Mouse (Mus musculus) 416B (cell line): Measurements from ENCODE around the gene Ncan.

Experiments
- DNase-seq: peaks from one replicate; pipeline ENCODE4 v3.0.0; 2011; ENCODE audit warnings: low read depth

Ncan gene

DNA sequence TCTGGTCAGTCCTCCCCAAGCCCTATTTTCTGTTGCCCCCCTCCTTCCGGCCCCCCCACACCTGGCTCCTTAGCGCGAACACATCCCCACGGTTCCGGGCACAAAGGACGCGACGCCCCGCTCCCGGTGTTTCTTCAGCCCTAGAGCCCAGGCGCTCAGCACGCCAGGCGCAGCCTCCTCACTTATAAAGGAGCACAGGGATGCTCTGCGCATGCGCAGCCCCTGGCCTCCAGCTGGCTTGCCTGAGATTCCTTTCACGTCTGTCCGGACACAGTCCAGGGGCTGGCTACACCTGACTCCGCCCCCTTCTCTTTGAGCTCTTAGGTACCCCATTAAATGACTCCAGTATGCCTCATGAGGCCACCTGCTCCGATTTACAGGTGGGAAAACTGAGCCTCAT, at the start of gene Ncan:
Ncan (minus strand) TSS at position 207 of the 400 bp plus-strand sequence.
- no peak for DNase-seq

DNA sequence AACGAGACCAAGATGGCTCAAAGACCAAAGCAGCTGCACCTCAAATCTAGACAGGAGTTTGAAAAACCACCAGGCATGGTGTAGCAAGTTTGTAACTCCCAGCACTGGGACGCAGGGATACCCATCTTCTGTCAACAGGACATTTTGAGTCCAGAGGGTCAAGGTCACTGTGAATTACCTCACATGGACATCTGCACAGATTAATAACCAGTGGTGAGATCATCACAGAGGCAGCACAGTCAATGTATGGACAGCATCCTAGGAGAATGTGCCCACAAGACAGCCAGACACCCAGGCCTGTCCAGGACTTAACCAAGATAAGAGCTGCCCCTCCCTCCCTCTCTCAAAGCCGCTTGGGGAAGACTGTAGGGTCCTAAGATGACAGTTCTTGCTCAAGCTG, 49.4 kb upstream of the Ncan start:
- DNase-seq, result no peak

DNA sequence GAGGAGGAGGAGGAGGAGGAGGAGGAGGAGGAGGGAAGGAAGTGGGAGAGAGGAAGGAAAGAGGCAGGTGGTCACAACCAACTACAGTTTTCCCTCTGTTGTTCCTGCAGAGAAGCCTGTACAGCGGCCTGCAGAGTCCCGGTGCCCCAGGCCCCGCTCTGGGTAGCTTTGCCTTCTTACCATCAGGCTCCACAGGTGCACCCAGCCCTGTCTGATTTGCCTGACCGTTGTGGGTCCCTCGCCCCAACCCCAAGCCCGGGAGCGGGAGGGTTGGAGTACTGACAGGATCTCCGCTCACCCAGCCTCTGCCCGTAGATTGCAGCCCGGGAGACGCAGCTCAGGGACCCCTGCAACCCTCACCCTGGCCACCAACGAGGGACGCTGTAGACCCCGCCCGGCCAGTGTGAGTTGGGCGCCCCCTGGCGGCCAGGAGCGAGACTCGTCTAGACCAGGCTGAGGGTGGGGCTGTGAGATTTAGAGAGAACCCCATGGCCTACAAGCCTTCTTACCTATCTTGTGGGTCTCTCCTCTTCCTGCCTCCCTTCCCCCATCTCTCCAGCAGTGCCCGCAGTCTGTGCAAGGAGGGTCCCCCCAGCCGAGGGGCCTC, 45.9 kb upstream of the Ncan start:
- DNase-seq, result peak; percentile 57

DNA sequence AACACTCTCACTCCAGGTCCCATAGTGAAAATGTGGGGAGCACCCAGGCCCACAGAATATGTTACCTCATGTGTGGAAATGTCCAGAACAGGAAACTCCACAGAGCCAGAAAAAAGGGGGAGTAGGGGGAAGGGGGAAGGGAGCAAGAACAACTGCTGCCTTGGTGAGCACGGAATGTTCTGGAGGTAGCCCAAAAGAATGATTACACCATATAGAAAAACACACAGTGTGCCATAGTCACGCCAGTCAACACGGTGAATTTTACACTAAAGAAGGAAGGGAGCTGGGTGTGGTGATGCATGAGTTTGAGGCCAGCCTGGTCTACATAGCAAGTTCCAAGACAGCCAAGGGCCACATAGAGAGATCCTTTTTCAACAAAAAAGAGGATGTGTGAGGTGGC, 42.6 kb upstream of the Ncan start:
- DNase-seq, result no peak

DNA sequence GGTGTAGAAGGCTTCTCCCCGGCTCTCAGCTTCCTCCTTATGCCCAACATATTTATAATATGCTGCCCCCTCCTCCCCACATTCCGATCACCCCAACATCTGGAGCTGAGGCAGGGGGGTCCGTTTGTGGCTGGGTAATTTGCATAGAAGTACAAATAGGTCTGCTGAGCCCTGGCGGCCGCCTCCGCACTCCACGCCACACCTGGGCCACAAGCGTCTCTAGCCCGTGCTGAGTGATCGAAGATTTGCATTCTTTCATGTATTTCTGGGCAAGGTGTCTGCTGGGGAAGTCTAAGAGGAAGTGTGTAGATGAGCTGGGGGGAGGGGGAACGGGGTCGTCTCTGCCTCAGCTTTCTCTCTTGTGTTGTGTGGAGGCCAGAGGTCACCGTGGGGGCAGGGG, 39.3 kb upstream of the Ncan start:
- no peak for DNase-seq

DNA sequence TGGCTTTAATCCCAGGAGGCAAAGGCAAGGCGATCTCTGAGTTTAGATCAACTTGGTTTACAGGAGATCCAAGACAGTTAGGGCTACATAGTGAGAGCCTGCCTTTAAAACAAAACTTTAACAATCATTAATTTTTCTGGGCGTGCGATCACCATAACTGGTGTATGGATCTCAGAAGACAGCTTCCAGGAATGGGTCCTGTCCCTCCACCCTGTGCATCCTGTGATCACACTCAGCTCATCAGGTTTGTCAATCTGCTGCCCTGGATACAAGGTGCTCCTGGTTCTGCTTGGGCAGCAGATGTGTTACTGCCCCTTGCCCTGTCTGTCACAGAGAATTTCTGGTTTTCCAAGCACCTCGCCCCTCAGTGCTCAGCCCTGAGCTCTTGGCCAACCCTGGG, 38.5 kb upstream of the Ncan start:
- DNase-seq, result no peak

DNA sequence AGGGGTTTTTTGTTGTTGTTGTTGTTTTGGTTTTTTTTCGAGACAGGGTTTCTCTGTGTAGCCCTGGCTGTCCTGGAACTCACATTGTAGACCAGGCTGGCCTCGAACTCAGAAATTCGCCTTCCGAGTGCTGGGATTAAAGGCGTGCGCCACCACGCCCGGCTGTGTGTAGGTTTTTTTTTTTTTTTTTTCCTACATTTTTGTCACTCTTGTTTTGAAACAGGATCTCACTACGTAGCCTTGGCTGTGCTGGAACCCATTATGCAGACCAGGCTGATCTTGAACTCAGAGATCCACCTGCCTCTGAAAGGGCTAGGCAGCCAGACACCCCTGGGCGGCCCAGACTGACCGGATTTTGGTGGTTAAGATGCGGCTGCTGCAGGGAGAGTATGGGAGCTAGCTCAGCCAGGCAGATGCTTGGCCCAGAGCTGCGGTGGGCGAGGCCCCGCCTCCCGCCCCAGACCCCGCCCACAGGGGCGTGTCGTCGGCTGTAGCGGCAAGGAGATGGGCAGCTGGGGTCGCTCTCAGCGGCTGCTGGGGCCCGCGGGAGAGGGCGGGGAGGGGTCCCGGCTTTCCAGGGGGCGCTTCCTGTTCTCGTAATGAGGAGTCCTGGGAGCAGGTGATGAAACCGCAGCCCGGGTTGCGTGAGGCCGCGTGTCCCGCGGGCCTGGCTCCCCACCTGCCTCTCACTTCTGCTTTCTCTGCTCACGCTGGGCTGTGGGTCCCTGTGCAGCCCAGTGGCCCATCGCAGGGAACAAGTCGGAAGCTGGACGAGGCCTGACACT, 37.6 kb upstream of the Ncan start:
- peak; percentile 76 for DNase-seq

DNA sequence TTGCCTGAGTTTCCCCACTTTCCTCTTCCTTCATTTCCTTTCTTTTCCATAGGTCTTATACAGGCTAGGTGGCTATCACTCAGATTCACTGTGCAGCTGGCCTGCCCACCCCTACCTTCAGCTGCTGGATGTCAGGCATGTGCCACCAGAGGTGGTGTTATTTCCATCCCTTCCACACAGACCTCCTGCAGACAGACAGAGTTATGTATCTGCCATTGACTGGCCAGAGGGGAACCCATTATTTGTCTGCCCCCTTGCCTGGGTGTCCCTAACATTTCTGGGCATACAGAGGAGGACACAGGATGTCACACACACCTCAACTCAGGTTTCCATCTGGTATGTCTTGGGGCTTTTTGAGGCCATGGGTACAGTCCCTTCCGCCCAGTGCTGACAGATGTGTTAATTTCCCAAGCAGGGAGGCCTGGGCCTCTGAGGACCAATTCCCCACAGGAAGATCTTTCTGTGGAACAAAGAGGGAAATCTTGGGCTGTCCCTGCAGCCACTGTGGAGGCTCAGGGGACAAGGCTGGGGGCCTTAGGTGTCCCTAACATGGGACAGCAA, 36.6 kb upstream of the Ncan start:
- no peak for DNase-seq

DNA sequence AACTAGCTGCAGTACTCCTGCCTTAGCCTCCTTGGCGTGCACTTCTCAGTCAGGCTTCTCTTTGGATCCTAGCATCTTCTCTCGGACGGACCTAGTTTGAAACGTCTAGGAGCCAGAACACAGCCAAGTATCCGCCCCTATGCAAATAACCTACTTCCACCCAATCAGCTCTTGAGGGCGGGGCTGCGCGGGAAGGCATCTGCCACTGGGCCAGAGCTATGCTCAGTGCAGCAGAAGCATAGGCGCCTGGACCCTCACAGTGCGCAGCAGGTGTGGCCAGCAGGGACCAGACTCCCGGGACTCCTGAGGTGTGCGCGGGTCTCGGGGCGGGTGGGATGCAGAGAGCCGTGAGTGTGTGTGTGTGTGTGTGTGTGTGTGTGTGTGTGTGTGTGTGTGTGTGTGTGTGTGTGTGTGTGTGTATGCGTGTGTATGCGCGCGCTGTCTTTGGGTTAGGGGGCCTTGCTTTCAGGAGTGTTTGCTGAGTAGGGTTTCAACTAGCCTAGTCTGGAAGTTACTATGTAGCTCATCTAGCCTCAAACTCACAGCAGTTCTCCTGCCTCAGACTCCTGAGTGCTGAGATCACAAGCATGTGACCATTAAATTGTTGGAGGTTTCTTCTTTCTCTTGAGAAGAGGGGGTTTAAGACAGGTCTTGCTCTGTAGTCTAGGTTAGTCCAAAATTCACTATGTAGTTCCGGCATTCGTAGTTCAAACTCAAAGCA, 32.0 kb upstream of the Ncan start:
- no peak for DNase-seq

DNA sequence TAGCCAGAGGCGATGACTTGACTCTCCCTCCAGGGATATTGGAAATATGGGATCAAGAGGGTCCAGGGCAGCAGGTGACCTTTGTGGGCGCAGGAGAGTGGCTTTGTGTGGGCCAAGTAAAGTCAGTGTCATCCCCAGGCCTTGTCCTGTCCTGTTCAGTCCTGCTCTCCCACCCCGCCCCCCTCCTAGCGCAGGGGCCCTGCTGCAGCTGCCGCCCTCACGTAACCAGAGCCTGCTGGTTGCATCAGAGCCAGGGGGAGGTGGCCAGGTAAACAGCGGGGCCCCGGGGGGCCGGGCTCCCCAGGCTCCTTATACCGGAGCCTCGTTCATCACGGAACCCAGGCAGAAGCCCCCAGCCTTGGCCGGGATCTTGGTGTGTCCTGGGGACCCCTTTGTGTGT, 29.5 kb upstream of the Ncan start:
- no peak for DNase-seq

DNA sequence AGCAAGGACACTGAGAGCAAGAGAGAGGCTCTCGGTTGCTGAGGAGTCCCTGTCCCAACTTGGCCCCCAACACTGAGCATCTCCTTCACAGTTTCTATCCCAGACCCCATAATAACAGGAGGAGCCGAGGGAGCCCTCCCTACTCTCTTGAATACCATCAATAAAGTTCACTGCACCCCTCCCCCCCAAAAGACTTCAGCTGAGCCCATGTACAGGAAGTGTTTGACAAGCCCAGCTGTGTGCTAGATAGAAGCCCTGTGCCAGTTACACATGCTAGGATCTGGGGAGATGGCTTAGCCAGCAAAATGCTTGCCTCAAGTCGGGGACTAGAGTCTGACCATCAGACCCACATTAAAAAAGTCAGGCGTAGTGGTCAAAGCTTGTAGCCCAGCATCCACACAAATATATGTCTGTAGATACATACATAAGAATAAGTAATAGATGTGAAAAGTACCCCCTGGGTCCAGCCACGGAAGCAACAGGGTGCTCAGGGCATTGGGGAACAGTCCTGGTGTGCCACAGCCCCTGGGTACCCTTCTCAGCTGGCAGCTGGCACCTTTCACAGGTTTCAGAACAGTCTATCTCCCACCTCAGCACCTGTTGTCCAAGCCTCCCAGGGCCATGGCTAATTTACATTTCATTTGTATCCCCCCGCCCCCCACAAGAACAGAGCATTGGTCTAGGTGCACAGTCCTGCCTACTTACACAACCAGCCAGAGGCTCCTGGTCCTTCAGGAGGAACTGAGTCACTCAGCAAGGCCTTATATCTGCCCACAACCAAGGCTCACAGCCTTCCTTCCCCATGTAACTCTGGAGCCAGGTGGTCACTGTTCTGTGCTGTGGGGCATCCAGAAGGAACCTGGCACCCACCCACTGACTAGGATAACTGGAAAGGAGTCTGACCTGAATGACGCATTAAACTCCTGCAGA, 27.3 kb upstream of the Ncan start:
- DNase-seq, result peak; percentile 84

DNA sequence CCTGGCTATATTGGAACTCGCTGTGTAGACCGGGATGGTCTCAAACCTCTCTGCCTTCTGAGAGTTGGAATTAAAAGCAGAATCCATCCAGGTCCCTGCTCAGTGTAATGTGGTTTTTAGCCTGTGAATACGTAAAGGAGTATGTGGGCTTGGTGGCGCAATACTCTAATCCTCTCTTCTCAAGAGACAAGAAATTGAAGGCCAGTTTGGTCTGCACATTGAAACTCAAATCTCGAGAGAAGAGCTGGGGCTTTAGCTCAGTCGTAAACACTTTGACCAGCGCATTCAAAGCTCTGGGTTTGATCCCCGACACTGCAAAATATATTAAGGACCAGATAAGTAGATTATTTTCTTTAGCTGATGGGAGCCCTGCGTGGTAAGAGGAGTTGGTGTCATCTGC, 19.3 kb upstream of the Ncan start:
- peak; percentile 83 for DNase-seq

DNA sequence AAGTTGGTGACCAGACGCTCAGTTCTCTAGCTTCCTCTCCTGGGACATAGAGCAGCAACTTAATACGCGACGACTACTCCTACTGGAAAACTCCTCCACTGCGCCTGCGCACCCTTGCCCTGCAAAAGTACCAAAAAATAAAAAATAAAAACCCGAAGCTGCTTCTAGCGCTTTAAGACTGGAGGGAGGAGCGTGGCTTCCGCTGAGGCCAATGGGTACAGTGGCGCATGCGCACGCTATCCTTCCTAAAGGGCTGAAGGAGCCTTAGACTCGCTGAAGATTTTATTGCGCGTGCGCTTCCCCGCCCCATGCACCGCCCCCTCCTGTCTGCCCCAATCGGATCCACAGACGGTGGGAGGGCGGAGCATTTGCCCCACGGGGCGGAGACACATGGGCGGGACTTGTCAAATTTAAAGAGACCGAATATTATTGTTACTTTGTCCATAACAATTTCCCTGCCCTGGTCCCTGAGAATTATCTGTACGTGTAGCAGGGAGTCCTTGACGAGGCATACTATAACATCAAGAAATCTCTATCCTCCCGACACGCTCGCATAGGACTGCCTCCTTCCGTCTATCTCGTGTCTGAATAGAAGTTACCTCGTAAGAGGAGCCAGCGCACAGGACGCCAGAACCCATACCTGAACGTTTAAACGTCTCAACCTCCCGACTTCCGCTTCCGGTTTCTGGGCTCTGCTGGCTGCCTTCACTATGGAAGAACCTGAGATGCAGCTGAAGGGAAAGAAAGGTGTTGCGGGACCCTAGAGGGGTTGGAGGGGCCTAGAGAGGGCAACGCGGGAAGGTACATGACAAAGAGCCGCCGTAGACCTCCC, 18.6 kb upstream of the Ncan start, which contains the start of the genes Rfxank, Borcs8 and Mef2b:
Rfxank (minus strand) TSS at position 129 of the 832 bp plus-strand sequence.
Borcs8 (plus strand) TSS at position 474 of the 832 bp plus-strand sequence.
Mef2b (plus strand) TSS at position 686 of the 832 bp plus-strand sequence.
- peak; percentile 100 for DNase-seq

DNA sequence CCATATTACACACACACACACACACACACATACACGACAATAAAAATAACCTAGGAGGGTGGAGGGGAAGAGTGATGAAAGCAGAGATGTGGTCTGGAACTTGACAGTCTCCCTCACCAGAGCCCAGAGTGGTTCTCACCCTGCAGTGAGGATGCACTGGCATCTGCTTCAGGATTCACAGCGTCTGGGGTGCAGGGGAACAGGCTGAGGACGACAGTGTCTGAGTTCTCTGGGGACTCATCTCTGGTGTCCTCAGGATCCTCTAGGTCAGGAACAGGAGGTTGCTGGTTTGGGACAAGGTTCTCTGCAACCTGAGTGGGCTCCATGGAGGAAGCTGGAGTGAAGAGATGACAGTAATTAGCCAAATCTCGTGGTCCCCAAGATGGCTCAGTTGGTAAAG, 17.2 kb upstream of the Ncan start:
- no peak for DNase-seq

DNA sequence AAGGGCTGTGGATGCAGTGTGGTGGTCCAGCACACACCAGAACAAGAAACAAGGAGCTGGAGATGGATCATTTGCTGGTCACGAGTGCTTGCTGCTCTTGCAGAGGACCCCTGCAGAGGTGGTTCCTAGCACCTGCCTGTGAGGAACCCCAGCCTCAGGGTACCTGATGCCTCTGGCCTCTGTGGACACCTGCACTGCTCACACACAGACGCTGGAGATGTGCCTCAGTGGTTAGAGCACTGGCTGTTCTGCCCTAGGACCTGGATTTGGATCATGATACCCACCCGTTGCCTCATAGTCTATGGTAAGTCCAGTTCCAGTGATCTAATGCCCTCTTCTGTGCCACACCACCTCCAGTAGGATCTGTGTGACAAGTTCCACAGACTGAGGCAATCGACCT, 15.9 kb upstream of the Ncan start:
- DNase-seq, result no peak

DNA sequence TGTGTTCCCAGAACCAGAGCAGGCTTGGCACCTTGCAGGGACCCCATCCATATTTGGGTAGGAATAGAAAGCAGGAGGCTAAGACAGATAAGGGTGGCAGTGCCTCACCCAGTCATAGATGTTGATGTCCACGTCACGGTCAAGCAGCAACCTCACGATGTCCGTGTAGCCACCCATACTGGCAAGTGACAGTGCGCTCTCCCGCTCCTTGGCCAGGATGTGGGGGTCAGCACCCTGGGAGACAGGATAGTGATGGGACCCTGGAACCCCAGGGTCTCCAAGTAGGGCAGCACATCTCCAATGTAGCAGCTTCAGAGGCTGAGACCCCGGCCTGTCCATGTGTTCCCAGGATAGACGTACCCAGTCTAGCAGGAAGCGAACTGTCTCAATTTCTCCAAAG, 14.3 kb upstream of the Ncan start:
- no peak for DNase-seq

DNA sequence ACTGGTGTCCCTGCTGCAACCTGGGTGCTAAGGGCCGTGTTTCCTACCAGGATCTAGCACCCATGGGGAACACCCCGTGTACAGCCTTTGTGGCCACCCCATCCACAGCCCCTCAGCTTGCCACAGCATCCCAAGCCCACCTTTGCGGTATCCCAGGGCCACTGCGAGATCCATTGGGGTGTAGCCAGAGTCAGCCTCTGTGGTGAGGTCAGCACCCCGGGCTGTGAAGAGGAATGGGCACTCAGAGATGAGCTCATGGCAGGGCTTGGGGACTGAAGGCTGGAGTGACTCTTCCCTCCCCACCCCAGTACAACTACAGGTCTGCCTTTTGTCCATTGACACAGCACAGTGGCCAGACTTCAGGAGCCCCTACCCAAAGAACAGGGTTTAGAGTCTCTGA, 13.4 kb upstream of the Ncan start:
- no peak for DNase-seq

DNA sequence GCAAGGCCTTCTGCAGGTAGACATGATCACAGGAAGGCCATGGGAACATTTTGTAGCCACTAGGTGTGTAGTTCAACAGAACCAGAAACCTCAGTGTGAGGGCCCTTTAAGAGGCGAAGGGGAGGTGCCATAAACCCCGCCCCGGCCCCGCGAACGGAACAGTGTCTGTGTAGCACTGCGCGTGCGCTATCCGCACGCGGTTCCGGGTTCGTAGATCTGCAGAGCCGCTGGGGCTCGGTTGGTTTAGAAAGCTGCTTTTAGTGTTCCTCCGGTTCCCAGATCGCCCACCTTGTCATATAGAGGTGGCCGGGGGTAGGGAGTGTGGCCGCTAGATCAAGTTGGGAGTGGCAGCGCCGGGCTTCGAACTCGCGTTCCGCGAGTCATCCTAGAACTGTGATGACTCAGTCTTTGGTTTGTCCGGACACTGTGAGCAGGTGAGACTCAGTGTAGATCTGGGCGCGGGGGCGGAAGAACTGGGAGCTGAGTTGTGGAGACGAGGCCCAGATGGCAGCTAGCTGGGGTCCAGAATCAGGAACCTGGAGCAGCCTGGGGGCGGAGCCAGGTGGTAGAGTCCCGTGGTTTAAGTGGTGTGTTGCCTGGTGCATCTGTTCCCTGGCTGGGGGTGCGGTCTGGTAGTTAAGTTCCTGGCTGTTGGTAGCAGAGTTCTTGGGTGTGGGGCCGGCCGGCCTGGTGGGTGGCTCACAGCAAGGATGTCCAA, 10.7 kb upstream of the Ncan start, which contains the start of gene Nr2c2ap:
Nr2c2ap (plus strand) TSS at position 168 of the 718 bp plus-strand sequence.
- DNase-seq, result peak; percentile 90

DNA sequence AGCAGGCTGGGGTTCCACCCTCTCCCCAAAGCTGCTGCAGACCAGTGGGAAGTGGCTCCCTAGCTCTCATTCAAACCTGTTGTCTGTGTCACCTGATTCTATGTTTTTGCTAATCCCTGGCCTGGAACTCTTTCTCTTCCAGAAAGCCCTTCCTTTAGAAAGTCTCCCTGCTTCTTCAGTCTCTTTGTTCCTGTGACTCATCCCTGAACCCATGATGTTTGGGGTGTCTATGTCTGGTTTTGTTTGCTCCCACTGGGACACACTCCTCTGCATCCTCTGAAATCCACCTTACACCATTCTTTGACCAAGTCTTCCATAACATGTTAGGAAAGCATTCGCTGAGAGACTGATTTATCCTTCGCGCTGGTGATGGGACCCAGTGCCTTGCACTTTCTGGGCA, 9.4 kb upstream of the Ncan start:
- no peak for DNase-seq
